24 mouse cellular contexts compared by ENCODE assay signal in genomic region chr13:92969579-92969978, GRCm38 (mm10).
DNase-seq lines count a peak whose midpoint lies in the region; ATAC-seq and TF ChIP-seq lines count a peak whose summit lies in the region.
"Had no signal": no experiment of that assay in that cellular context is flagged by ENCODE, and none has a peak within 500 bp of the region (broad histone marks: within the 10 kb centered on the region; RNA-seq: fewer than 3 reads in every experiment).

No protein-coding gene starts in this region.

- no peak for TF ChIP-seq CTCF in MEL (IDR thresholded peaks at IDR 0.05 in 2 of 3, conservative IDR thresholded peaks at IDR 0.05 in 1 of 3; ENCODE audit: control insufficient read depth in 1 of 3, insufficient read depth in 1 of 3, low read depth in 2 of 3, low read length in 3 of 3, poor library complexity in 1 of 3, severe bottlenecking in 1 of 3)
- no peak for TF ChIP-seq CTCF in layer of hippocampus, adult 2 months (conservative IDR thresholded peaks at IDR 0.05)

- ATAC-seq in common myeloid progenitor, adult 5-6 weeks (replicated peaks; ENCODE audit: low read depth, poor library complexity, severe bottlenecking), result peak; percentile 52; the same call in 1 of the 2 replicates
- peak; percentile 31; the same call in 1 of the 2 replicates for ATAC-seq in megakaryocyte, adult 5-6 weeks (ENCODE audit: poor library complexity, severe bottlenecking)
- ATAC-seq: activated CD4-positive, CD25-positive, alpha-beta regulatory T cell, adult 4 months; forebrain, embryonic 14.5 days; forebrain, embryonic 16.5 days; Patski had no signal

- H3K27me3 ChIP-seq in MEL (ENCODE audit: control insufficient read depth in 1 of 2, insufficient read depth in 2 of 2, low read length in 2 of 2), result no peaks in the 10 kb centered on the region; a peak in 1 of 4 replicates
- H3K27me3 ChIP-seq: embryonic facial prominence, embryonic 13.5 days; embryonic facial prominence, embryonic 15.5 days; forebrain, embryonic 12.5 days had no signal

- TF ChIP-seq EP300 in MEL (IDR thresholded peaks at IDR 0.05; ENCODE audit: low read depth in 1 of 2, low read length in 2 of 2), result no peak

- no peak overlapping the region for H3K9ac ChIP-seq in MEL (ENCODE audit: control insufficient read depth, low read depth, low read length, poor library complexity, severe bottlenecking)
- H3K9ac ChIP-seq: embryonic facial prominence, embryonic 13.5 days; embryonic facial prominence, embryonic 15.5 days; forebrain, embryonic 12.5 days had no signal

- TF ChIP-seq POLR2A in MEL (IDR thresholded peaks at IDR 0.05; ENCODE audit: control insufficient read depth in 1 of 2, insufficient read depth in 1 of 2, low read depth in 1 of 2, low read length in 2 of 2, poor library complexity in 1 of 2), result no peak

- intact Hi-C loops in gastrocnemius, postnatal 14 days (cut with DNase I; ENCODE audit: low total_unique reads), result no loop called here

- no peaks in the 10 kb centered on the region for H3K9me3 ChIP-seq in MEL (replicated peaks; ENCODE audit: insufficient read depth, low read length)
- H3K9me3 ChIP-seq: embryonic facial prominence, embryonic 13.5 days; embryonic facial prominence, embryonic 15.5 days; forebrain, embryonic 10.5 days; forebrain, embryonic 12.5 days had no signal

- no peak for TF ChIP-seq RAD21 in MEL (IDR thresholded peaks at IDR 0.05; ENCODE audit: low read depth, low read length)

- H3K27ac ChIP-seq in MEL (ENCODE audit: control insufficient read depth, low read depth, low read length), result no peak overlapping the region
- no peak overlapping the region for H3K27ac ChIP-seq in layer of hippocampus, adult 2 months
- H3K27ac ChIP-seq: embryonic facial prominence, embryonic 13.5 days; embryonic facial prominence, embryonic 15.5 days; forebrain, embryonic 10.5 days; forebrain, embryonic 12.5 days had no signal

- no peaks in the 10 kb centered on the region for H3K79me2 ChIP-seq in MEL (ENCODE audit: control insufficient read depth, insufficient read depth, low read length, poor library complexity)

- no peak overlapping the region for H3K4me3 ChIP-seq in MEL (ENCODE audit: control insufficient read depth in 1 of 2, insufficient read depth in 1 of 2, low read depth in 2 of 2, low read length in 2 of 2)
- no peak overlapping the region for H3K4me3 ChIP-seq in layer of hippocampus, adult 2 months
- H3K4me3 ChIP-seq: embryonic facial prominence, embryonic 13.5 days; embryonic facial prominence, embryonic 15.5 days; erythroblast, embryonic 14.5 days; forebrain, embryonic 10.5 days; forebrain, embryonic 12.5 days had no signal

- H3K4me1 ChIP-seq in MEL (ENCODE audit: control insufficient read depth in 1 of 2, insufficient read depth in 2 of 2, low read length in 2 of 2), result peaks cover 1% of the 10 kb centered on the region in 2 experiments; a peak in 2 of 4 replicates
- H3K4me1 ChIP-seq: embryonic facial prominence, embryonic 15.5 days; forebrain, embryonic 10.5 days; forebrain, embryonic 12.5 days had no signal

- peak; percentile 10 for DNase-seq in MEL (ENCODE audit: low read depth, low spot score)
- DNase-seq in urinary bladder, adult 18-20 months (ENCODE audit: low spot score in 2 of 2), result no peak
- no peak for DNase-seq in gastrocnemius, postnatal 14 days
- DNase-seq in layer of hippocampus, adult 2 months (ENCODE audit: low spot score in 2 of 2), result no peak
- DNase-seq: adrenal gland, adult 8-10 months; adrenal gland, postnatal 14 days; adrenal gland, postnatal 36 days; cerebellum, adult 11-12 months; cerebellum, adult 2 months; cerebellum, adult 9-10 months; cerebellum, postnatal 10 days; cerebellum, postnatal 25 days; embryo, embryonic 11 days had no signal

- H3K36me3 ChIP-seq in MEL (ENCODE audit: control insufficient read depth in 1 of 2, insufficient read depth in 2 of 2, low read length in 2 of 2), result peaks cover 0 to 2% of the 10 kb centered on the region in 2 experiments; a peak in 2 of 4 replicates
- H3K36me3 ChIP-seq: embryonic facial prominence, embryonic 13.5 days; embryonic facial prominence, embryonic 15.5 days; forebrain, embryonic 10.5 days; forebrain, embryonic 12.5 days had no signal

TF ChIP-seq in MEL, 35 proteins besides CTCF, POLR2A, EP300 and RAD21:
- no peak for TF ChIP-seq MAZ (IDR thresholded peaks at IDR 0.05; ENCODE audit: low read depth, low read length)
- no peak for TF ChIP-seq HCFC1 (IDR thresholded peaks at IDR 0.05; ENCODE audit: low read depth, low read length)
- no peak for TF ChIP-seq ETS1 (IDR thresholded peaks at IDR 0.05; ENCODE audit: low read depth, low read length)
- TF ChIP-seq E2F4 (IDR thresholded peaks at IDR 0.05; ENCODE audit: borderline replicate concordance, low read depth, low read length), result no peak
- no peak for TF ChIP-seq MXI1 (IDR thresholded peaks at IDR 0.05; ENCODE audit: low read depth, low read length)
- TF ChIP-seq NRF1 (IDR thresholded peaks at IDR 0.05; ENCODE audit: insufficient read depth, low read depth, low read length, poor library complexity, severe bottlenecking), result no peak
- TF ChIP-seq ZKSCAN1 (IDR thresholded peaks at IDR 0.05; ENCODE audit: low read depth, low read length), result no peak
- TF ChIP-seq ZNF384 (IDR thresholded peaks at IDR 0.05; ENCODE audit: low read depth, low read length), result no peak
- no peak for TF ChIP-seq TAL1 (IDR thresholded peaks at IDR 0.05; ENCODE audit: low read length)
- no peak for TF ChIP-seq MYB (IDR thresholded peaks at IDR 0.05; ENCODE audit: low read depth, low read length)
- TF ChIP-seq JUND (IDR thresholded peaks at IDR 0.05; ENCODE audit: low read depth, low read length), result no peak
- no peak for TF ChIP-seq TCF12 (IDR thresholded peaks at IDR 0.05; ENCODE audit: low read depth, low read length)
- TF ChIP-seq MYC (IDR thresholded peaks at IDR 0.05; ENCODE audit: low read depth, low read length), result no peak
- no peak for TF ChIP-seq MAX (IDR thresholded peaks at IDR 0.05; ENCODE audit: low read length)
- no peak for TF ChIP-seq RCOR1 (IDR thresholded peaks at IDR 0.05; ENCODE audit: low read depth, low read length)
- no peak for TF ChIP-seq GATA1 (IDR thresholded peaks at IDR 0.05; ENCODE audit: low read depth, low read length)
- TF ChIP-seq SMC3 (IDR thresholded peaks at IDR 0.05; ENCODE audit: low read depth, low read length), result no peak
